Mouse (Mus musculus) adrenal gland, postnatal 10 days (tissue): ENCODE results near the gene Sla2. TPM values are rescaled to one million over a fixed set of nuclear protein-coding genes. Genes with fewer than 3 reads are reported as not detected.
"Not testable (repeated sequence)": the region's sequence is repeated elsewhere in the genome, so short reads cannot be mapped to it uniquely, and the experiment has no call there.

Experiments
- DNase-seq: peaks from one replicate; pipeline ENCODE4 v3.0.0; 2021; ENCODE audit warnings: mixed read lengths
- long read RNA-seq, 2 experiments: library from polyadenylated mRNA; stranded (forward); transcript quantifications; one replicate each; pipeline ENCODE4 v2.0.0; 2021
- total RNA-seq, 2 experiments: library from RNA; stranded (reverse); gene quantifications; 2 replicates each; pipeline ENCODE4 v1.2.3; 2021

Sla2 gene
- total RNA-seq = under 1 TPM; 0.18 to 0.30 TPM
- long read RNA-seq, experiment 1, partial matches to known transcripts = 0 of 3 reads
- long read RNA-seq, experiment 1, other reads (novel, unspliced or antisense) = 2 of 3 reads
- long read RNA-seq, experiment 2 = 0 reads

DNA sequence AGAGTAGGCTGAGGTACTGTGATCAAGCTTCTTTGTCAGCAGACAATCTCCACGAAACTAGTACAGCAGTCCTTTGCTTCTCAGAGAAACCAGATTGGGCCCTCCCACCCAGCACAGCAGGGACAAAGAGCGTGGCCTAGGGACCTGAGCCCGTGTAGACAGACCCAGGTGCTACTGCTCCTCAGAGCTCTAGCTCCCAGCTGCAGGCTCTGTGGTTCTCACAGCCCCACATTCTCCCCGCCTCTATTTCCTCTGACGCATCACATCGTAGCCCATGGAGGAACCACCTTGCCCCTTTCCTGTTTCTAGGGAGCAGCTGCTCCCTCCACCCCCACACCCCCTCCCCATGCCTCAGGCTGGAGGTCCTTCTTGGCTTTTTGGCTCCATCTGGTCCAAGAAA is at the start of gene Sla2:
TSS of gene Sla2 (minus strand) at position 176 of the 400 bp plus-strand sequence.
- no peak for DNase-seq

DNA sequence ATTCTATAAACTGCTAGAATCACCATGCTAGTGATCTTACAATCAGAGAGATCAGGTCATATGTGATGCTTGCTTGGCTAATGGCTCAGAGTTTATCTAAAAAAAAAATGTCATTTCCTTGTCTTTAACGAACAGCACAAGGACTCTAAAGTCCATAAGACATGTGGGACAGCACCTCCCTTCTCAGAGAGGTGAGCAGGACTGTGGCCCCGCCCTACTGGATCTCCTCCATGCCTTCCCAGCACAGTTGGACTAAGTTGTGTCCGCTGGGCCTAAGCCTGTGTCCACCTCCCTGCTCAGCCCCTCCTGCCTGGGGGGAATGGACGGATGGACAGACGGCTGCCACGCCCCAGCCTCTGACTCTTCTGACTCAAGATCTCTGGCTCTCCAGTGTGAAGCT is 48.0 kb upstream of the Sla2 start:
- DNase-seq = no peak

DNA sequence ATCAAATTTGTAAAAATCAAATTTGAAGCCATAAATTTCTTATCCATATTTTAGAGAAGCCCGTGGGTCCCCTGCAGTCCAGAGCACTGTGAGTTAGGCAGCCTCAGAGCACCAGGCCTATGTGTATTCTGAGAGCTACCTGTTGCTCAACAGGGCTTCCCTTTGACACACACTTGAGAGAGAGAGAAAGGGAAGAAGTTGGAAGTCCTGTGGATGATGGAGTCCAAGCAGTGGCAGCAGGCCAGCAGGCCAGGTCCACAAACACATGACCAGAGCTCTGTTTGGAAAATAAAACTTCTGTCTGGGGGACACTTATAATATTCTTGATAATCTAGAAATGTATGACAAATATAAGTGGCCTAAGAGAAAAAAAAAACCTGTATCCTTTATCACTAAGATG is 46.4 kb upstream of the Sla2 start:
- DNase-seq = peak; percentile 19

DNA sequence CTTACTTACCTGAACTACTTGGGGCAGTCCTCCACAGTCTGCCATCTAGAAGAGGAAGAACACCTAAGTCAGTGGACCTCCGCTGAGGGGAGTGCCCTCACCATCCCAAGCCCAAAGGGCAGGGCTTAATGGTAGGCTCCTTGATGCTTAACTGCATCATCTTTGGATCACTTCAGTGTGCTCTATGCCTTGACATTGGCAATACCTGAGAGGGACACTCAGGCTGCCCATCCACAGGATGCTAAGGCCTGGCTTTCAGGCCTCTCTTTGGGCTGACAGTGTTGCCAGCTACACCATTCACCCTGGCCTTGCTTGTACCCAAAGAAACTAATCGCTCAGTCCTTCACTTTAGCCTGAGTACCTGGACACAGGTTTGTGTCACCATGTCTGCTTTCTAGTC is 44.4 kb upstream of the Sla2 start:
- DNase-seq = no peak

DNA sequence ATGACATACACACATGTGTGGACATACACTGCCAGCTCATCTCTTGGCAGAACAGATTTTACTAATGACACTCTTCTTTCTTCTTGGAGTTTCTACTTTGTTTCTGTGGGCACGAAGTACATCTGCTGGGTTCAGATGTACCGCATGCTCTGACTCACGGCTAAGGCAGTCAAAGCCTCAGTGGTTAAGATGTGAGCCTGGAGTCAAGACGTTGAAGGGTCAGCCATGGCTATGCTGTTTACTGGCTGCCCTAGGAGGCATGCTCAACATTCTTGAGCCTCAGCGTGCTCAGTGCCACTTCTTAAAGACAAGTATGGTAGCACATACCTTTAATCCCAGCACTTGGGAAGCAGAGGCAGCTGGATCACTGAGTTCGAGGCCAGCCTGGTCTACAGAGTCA is 43.6 kb upstream of the Sla2 start:
- no peak for DNase-seq

DNA sequence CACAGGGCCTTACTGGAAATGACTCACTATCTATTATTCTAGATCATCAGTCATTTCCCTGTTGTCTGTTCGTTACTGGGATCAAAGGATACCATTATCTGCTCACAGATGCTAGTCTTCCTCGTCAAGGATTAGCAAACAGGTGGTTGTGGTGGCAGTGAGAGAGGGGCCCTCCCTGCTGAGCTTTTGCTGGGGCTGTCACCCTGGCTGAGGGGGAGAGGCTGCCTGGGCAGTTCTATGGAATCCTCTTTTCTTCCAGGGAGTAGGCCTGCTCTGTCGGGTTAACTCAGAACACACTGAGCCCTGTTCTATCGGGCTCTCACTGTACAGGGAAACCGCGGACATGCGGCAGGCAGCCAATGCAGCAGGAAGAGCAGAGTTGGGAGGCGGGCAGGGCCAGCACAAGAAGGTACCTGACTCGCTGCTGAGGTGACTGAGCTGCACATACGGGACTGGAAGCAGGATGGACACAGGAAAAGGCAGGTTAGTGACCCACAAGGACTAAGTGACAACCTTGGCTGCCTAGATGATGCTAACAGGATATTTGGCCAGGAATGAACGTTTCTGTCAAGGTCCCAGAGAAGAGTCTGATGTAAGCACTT is 42.6 kb upstream of the Sla2 start:
- no peak for DNase-seq

DNA sequence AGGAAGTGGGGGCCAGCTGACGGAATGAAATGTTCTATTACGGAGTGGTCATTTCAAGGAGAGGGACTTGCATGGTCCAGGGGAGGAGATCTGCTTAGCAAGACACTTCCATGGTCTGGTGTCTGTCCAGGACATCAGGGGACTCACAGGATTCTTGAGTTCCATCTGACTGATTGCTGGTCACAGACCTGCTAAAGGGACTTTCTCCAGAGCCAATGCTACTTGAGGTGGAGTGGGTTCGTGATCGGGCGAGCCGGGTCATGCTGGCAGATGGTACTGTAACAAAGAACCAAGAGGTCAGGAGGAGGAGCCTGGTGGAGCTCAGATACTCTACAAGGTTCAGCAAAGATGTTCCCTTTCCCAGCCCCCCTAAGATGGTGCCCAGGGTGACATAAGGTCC is 41.6 kb upstream of the Sla2 start:
- no peak for DNase-seq

DNA sequence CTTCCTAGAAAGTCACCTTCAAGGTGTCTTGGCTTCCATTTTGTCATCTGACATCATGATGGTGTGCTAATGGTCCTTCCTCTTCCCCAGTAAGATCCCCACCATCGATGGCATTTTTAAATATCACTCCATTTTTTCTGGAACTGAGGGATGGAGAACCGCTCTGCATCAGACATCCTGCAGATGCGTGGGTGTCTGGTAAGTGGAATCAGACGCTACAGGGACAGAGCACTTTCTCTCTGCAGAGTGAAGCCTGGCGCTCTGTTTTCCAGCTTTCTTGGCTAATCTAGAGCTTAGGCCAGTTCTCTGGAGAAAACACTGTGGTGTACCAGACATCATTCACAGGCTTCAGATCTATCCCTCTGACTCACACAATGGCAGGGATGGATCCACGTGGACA is 40.7 kb upstream of the Sla2 start:
- DNase-seq = no peak

DNA sequence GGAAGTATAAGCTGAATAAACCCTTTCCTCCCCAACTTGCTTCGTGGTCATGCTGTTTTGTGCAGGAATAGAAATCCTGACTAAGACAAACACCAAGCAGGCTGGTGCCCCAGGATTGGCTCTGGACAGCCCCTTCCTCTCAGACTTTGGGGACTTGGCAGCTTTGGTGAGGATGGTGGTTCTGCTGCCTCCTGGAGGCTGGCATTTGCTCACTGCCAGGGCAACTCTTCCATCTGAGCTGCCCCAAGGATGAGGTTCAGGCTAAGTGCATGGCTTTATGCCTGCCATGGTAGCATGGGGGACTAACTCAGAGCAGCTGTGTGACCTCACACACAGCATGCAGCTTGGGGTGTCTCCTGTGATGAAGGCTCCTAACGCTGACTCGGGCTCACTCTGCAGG is 38.6 kb upstream of the Sla2 start:
- not testable (repeated sequence) for DNase-seq

DNA sequence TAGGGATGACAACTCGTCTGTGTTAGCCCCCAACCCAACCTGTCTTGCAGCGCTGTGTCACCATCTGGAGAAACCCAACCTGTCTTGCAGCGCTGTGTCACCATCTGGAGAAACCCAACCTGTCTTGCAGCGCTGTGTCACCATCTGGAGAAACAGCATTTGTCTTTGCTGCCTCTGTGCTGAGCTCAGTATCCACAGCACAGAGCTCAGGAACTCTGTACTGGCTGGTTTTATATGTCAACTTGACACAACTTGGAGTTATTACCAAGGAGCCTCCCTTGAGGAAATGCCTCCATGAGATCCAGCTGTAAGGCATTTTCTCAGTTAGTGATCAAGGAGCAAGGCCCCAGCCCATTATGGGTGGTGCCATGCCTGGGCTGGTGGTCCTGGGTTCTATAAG is 38.1 kb upstream of the Sla2 start:
- not testable (repeated sequence) for DNase-seq

DNA sequence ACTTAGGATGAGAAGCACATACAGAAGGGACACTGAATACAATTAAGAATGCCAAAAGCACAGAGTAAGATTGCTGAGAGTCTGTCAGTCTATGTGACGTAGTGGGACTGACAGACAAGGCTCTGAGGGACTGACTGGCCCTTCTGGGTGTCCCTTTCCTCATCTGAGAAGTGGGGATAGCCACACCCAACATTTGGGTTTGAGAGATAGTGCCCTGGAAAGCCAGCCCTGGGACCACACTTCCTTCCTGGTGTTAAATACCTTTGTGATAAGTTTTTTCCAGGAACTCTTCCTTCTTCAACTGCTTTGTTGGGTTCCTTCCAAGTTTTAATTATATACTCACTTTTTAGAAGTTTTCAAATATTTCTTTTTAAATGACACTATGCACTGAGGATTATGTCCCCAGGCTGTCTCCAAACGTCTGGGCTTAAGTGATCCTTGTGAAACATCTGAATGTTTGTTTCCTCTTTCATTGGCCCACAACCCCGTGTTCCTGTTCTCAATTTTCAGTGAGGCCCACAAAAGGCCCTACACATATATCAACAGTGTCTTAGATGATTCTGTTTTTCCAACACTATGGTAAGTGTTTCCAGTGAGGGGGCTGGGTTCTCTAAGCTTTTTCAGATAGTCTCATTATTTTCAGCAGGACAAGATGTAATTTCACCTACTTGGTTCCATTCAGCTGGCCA is 37.4 kb upstream of the Sla2 start:
- DNase-seq = no peak

DNA sequence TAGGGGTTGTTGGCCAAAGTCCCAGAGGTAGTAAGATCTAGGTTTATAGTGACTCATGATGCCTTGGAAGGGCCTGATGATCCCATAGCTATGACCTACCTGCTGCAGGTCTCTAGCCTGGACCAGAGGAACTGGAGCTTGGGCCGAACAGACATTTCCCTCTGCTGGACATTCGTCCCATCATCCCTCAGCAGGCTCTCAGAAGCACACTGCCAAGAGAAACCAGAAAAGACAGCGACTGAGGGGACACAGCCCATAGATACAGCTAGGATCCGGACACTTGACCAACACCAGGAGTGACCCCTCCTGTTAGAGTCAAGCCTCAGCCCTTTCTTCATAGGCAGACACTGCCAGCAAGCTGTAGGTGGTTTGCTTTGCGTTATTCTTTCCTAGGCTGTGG is 36.1 kb upstream of the Sla2 start:
- DNase-seq = no peak

DNA sequence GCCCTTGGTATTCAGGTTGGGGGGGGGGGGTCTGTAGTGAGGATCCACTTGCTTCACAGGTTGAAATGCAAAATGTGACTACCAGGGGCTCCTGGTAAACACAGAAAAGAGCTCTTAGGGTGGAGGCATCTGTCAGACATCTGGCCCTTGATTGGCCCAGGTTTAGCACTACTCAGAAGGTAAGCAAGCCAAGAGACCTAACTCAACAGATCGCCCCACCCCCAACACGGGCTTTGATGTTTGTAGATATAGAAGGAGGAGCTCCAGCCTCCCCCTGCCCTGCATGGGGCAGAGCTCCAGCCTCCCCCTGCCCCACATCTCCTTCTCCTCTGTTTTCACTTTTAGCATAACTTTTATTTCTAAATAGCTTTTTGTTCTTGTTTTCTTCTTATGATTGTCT is 32.8 kb upstream of the Sla2 start:
- DNase-seq = no peak

DNA sequence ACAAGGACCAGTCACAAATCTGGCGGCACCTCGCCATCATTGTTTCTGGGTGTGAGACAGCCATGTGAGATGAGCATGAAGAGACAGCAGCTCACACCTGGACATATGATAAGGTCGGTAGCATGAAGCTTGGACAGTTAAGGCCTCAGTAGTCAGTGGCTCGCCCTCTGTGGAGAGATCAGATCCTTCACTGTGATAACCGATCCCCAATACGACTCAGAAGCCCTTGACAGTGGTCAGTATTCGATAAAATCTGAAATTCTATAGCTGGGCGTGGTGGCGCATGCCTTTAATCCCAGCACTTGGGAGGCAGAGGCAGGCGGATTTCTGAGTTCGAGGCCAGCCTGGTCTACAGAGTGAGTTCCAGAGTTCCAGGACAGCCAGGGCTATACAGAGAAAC is 32.2 kb upstream of the Sla2 start:
- DNase-seq = not testable (repeated sequence)

DNA sequence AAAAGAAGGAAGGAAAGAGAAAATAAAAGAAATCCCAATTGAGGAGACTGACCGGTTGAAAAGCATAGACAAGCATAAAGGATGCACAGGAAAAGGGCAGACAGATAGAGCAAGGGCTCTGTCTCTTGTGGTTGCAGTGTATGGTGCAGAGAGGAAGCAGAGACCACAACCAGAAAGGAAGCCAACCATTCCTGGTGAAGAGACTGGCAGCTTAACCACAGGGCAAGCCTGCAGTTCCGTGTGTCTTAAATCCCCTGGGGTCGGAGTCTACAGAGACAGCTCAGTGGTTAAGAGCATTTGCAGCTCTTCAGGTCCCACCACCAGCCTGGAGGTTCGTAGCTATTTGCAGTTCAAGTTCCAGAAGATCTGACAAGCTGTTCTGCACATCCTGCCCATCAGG is 31.6 kb upstream of the Sla2 start:
- no peak for DNase-seq

DNA sequence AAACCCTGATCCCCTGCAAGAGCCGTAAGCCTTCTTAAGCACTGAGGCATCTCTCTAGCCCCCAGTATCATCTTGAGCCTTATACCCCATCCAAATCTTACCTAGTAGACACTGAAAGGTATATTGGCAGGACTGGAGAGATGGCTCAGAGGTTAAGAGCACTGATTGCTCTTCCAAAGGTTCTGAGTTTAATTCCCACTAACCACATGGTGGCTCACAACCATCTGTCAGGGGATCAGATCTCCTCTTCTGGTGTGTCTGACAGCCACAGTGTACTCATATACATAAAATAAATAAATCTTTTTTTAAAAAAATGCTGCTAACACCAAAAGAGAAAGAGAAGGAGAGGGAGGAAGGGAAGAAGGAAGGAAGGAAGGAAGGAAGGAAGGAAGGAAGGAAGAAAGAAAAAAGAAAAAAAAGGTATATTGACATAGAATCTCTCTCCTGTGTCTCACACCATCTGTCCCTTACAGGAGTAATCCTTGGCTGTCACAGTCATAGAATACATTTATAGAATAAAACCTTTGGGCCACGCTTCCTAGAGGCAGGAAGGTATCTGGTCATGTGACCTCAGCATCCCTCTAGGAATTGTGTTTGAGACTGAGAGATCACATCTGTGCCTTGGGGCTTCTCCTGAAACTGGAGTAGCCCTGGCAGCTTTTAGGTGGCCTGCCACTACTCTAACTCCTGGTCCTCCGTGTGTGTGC is 29.6 kb upstream of the Sla2 start:
- DNase-seq = no peak

DNA sequence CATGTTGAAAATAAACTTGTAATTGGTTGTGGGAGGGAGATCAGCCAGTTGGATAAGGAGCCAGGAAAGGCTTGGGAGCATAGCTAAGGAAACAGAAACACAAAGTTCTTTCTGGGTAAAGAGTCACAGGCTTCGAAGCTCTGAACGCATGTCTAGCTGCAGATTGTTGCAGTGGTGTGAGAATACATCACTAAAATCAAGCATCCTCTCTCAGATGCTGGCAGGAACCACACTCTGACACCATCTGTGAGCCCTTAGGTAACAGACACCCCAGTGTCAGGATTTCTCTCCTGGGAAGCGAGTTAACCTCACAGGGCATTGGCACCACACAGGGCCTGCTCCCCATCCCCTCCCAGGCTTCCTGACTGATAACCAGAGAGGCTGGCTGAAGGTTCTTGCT is 28.6 kb upstream of the Sla2 start:
- no peak for DNase-seq

DNA sequence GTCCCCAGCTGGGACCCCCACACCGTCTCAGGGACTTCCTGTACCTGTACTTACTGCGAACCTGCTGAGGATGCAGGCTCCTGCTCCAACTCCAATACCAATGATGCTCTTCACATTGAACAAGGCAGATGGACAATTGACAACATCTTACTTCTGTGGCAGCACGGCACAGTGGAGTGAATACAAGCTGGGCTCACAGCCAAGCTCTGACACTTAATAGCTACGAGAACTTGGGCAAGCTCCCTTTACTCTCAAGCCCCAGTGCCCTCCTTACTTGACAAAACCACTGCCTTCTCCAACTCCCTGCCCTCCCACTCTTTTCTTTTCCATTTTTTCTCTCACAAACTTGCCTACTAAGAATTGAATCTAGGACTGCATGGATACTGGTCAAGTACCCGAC is 26.2 kb upstream of the Sla2 start:
- DNase-seq = peak; percentile 15

DNA sequence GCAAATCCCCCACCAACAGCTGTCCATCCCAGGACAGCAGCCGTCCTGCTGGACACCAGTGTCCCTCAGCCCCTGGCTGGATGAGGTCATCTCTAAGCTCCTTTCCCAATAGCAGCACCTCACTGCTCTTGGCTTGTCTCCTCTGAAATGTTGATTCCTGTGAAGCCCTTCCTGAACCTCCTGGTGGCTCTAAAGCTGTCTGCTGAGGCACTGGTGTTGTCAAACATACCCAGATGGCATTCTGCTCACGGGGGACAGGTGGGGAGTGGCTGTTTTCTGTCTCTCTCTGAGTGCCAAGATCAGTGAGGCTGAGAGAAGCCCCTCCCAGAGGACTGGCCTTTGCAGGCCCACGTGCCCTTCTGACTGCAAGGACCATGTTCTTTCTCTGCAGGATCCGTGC is 18.9 kb upstream of the Sla2 start:
- DNase-seq = not testable (repeated sequence)

DNA sequence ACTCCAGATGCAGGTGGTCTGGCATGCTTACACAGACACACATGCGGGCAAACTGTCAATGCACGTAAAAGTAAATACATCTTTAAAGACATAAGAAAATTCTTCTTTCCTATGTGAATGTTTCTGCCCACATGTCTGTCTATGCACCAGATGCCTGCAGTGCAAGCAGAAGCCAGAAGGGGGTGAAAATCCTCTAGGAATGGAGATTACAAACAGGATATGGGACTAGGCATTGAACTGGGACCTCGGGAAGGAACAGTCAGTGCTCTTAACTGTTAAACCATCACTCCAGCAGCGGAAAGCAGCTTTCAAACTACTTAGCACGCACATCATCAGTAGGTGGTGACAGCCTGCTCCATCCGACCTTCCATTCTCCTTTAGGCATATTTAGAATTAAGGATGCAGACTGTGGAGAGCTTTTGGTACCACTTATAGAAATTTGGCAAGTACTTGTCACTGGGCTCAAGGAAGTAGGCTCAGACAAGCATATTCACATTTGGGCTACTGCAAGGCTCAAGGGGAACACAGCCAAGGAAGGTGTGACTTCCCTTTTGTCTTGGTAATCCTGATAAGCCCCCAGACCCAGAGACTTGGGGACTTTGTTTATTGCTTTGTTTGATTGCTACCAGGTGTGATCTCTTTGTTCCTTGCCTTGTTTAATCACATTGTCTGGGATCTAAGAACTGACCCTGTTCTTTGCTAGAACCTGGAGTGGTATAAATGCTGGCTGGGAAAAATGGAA is 18.2 kb upstream of the Sla2 start:
- peak; percentile 77 for DNase-seq

DNA sequence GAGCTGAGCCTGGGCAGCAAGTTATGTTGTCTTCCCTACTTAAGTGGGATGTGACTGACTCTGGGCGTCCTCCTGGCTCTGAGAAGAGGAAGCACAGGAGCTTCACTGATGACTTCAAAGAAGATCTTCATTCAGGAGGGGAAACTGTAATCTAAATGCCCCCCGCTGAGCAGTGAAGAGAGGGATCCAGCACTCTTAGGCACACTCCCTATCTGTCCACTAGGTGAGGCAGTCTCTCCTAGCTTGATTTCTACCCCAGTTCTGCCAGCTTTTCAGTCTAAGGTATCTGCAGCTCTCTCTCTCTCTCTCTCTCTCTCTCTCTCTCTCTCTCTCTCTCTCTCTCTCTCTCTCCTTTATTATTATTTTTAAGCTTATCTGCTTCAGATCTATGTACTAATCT is 16.4 kb upstream of the Sla2 start:
- DNase-seq = no peak

DNA sequence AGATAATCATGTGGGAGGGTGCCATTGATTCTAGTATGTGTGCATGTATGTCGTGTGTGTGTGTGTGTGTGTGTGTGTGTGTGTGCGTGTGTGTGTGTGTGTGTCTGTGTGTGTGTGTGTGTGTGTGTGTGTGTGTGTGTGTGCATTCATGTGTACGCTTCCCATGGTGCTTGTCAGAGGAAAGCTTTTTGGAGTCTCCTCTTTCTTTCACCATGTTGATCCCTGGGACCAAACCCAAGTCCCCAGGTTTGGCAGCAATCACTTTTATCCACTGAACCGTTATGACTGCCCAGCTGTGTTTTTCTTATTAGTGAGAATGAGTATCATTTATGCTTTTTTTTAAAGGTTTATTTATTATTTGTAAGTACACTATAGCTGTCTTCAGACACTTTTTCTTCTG is 15.4 kb upstream of the Sla2 start:
- DNase-seq = not testable (repeated sequence)

DNA sequence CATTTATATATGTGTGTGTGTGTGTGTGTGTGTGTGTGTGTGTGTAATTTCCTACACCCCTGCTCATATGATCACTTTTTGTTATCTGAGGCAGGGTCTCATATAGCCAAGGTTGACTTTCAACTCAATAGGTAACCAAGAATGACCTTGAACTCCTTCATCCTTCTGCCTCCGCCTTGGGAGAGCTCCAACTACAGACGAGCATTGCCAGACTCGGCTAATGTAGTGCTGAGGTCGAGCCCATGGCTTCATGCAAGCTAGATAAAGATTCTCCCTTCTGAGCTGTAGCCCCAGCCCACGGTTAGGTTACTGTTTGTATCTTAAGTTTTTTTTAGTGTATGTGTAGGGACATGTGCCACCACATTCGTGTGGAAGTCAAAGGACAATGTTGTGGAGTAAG is 14.9 kb upstream of the Sla2 start:
- no peak for DNase-seq
